Mouse (Mus musculus): ENCODE data around the gene Ddx24.
"Not testable (repeated sequence)": the region's sequence is repeated elsewhere in the genome, so short reads cannot be mapped to it uniquely, and the experiment has no call there.

The Ddx24 gene

GRCm38 (mm10) chr12:103425729-103426470 lies at the start of gene Ddx24:
Gene Ddx24, minus strand, starts transcription at chr12:103425830.
- peak; percentile 99 for DNase-seq (ENCODE audit: inconsistent ontology term)

GRCm38 (mm10) chr12:103474481-103474880 lies 48.9 kb upstream of the Ddx24 start:
- DNase-seq (ENCODE audit: inconsistent ontology term), result no peak

- no peak for DNase-seq (ENCODE audit: inconsistent ontology term)
Observed at GRCm38 (mm10) chr12:103457140-103457539, 31.5 kb upstream of the Ddx24 start, which contains the start of gene Ifi27l2b. Gene Ifi27l2b, minus strand, starts transcription at chr12:103457223.

DNA sequence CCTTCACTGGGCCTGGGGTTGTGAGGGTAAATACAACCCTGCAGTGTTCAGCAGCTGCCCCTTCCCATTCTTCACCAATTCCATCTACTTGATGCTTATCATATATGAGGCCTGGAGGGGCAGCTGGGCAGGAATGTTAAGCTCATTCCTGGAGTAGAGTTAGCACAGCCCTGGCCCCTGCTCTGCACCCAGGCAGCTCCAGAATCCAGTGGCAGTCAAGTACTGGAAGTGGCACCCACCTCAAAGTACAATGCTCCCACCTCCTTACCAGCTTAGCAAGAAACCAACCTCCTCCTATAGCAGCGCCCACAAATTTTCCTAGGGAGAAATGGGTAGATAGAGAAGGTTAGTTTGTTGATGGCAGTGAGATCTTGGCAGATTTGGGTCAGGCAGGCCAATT lies 31.1 kb upstream of the Ddx24 start:
- not testable (repeated sequence) for DNase-seq (ENCODE audit: inconsistent ontology term)

DNA sequence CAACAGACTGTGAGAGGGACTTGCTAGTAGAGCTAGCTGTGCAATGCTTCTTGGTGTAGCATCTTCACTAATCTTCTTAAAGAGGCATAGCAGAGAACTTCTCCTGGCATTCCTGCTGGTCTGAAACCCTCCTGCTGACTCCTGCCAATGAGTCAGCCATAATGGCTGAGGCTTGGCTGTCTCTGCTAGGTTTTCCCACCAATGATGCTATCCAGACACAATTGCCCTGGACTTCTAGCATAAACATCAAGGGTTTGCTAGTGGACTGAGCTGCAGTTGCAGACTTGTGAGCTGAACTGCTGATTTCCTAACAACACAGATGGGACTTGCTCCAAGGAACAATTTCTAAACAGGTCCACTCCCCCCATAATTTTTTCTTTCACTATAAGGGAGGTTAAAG lies 27.7 kb upstream of the Ddx24 start:
- DNase-seq (ENCODE audit: inconsistent ontology term), result no peak

- no peak for DNase-seq (ENCODE audit: inconsistent ontology term)
Observed at GRCm38 (mm10) chr12:103445060-103445459, 19.4 kb upstream of the Ddx24 start.

GRCm38 (mm10) chr12:103444261-103444660 lies 18.6 kb upstream of the Ddx24 start:
- not testable (repeated sequence) for DNase-seq (ENCODE audit: inconsistent ontology term)

GRCm38 (mm10) chr12:103443524-103443923 lies 17.9 kb upstream of the Ddx24 start, which contains the start of gene Ifi27l2a:
Gene Ifi27l2a, minus strand, starts transcription at chr12:103443680.
- no peak for DNase-seq (ENCODE audit: inconsistent ontology term)

GRCm38 (mm10) chr12:103437601-103438000 lies 12.0 kb upstream of the Ddx24 start:
- no peak for DNase-seq (ENCODE audit: inconsistent ontology term)

GRCm38 (mm10) chr12:103434861-103435260 lies 9.2 kb upstream of the Ddx24 start:
- no peak for DNase-seq (ENCODE audit: inconsistent ontology term)

GRCm38 (mm10) chr12:103433986-103434731 lies 8.5 kb upstream of the Ddx24 start, which contains the start of gene Ifi27:
Gene Ifi27, plus strand, starts transcription at chr12:103434211.
- DNase-seq (ENCODE audit: inconsistent ontology term), result peak; percentile 42

DNA sequence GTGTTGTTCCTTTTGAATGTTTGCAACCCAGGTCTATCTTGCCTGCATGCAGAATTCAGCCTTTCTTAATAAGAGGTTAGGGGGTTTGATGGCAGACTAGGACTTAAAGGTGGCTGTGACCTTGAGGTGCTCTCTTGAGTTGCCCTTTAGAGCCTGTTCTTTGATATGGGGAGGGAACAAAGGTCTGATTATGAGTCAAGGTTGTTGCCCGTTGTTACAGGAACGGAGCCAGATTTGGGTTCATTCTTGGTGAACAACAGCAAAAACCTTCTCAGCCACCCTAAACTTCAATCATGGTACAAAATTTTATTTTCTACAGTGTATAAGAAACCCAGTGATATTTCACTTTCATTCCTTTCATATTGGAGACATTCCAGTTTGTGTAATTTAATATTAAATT lies 7.8 kb upstream of the Ddx24 start:
- no peak for DNase-seq (ENCODE audit: inconsistent ontology term)

- DNase-seq (ENCODE audit: inconsistent ontology term), result no peak
Observed at GRCm38 (mm10) chr12:103426710-103427109, 1.1 kb upstream of the Ddx24 start.

GRCm38 (mm10) chr12:103425016-103425728 lies 458 bp downstream of the Ddx24 start:
- no peak for DNase-seq (ENCODE audit: inconsistent ontology term)

GRCm38 (mm10) chr12:103408144-103408543 lies 17.5 kb downstream of the Ddx24 start:
- DNase-seq (ENCODE audit: inconsistent ontology term), result no peak

DNA sequence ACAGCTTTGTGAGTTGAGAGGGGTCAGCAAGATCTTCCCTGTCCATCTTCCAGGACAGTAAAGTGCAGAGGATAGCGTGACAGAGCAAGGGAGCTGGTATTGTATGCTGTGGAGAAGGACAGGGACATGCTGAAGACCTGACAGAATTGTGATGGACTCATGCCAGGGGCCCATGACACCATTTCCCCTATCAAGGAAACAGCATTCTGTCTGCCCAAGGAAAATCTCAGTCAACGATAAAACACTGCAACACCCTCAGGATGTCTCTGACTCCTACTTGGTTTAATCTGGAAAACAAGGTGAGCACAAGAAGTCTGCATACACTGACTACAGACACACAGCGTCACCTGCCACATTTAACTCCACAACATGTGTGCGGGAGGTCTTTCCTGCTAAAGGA lies 17.9 kb downstream of the Ddx24 start, which contains the start of gene 9330161L09Rik:
Gene 9330161L09Rik (minus strand): TSS at position 101 of the 400 bp plus-strand sequence.
- DNase-seq (ENCODE audit: inconsistent ontology term), result no peak

DNA sequence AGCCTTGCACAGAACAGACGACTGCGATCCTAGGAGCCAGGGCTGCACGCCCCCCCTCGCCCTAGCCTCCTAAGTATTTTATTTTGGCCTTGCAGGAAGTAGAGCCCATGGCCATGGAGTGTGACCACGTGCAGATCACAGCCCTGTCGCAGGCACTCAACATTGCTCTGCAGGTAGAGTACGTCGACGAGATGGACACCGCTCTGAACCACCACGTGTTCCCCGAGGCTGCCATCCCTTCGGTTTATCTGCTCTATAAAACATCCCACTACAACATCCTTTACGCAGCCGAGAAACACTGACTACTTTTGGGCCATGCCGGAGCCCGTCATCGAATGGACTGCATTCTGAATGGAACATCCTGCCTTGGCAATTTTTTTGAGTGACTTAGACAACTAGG lies 21.5 kb downstream of the Ddx24 start:
- DNase-seq (ENCODE audit: inconsistent ontology term), result no peak

DNA sequence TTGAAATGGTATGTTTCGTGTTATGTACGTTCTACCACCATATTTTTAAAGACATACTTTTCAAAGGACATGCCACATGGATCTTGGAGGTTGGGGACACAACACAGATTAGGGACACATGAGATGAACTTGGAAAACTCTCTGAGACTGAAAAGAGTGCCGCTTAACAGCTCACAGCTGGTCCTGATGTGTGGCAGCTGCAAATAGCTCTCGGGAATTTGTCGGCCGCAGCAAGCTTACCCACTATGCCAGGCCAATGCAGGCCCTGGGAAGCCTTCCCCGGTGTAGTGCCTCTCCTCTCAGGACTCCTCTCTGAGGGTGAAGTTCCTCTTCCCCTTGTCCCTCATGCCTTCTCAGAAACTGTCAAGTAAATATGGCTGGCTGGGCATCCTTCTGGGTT lies 28.9 kb downstream of the Ddx24 start:
- DNase-seq (ENCODE audit: inconsistent ontology term), result no peak

- DNase-seq (ENCODE audit: inconsistent ontology term), result no peak
Observed at GRCm38 (mm10) chr12:103395486-103396275, 29.9 kb downstream of the Ddx24 start.

DNA sequence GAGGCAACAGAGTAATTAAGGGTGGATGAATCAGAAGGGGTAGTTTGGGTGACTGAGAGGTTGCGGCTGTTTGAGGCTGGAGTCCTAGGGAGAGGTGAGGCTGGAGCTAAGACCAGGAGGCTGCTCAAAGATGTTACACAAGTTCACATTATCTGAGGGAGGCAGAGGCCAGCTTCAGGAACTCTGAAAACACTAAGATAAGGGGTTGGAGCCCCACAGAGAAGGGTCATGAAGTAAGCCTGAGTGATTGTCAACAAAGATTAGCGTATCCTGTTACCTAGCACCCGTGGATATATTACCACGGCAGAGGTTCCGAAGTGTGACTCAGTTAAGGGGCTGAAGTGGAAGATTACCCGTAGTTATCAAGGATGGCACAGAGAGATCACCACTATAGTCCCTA lies 32.1 kb downstream of the Ddx24 start:
- no peak for DNase-seq (ENCODE audit: inconsistent ontology term)

DNA sequence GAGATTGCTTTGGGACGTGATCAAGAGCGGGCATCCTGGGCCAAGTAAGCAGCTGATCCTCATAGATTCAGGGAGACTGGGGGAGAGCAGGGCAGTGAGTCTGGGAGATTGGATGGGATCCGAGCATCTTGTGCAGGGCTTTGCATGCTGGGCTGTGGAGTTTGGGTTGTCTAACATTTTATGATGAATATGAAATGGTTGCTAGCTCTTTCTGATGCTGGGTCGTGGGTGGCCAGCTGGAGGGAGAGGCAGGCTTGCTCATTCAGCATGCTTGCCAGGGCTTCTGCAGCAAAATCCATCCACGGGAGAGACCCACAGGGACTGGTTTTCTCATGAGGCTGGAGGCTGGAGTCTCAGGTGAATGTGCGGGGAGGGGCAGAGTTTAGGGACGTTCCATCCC lies 34.5 kb downstream of the Ddx24 start:
- no peak for DNase-seq (ENCODE audit: inconsistent ontology term)

Data from Muller cell, postnatal 12 days (primary cell).